Mouse (Mus musculus) c-Kit-positive CD71-positive TER-119-positive erythroid progenitor cells, embryonic 14.5 days (primary cell): ENCODE measurements around the gene Gdpd2.

ENCODE experiments used
- DNase-seq: peaks from one replicate; pipeline ENCODE4 v3.0.0-alpha.2; 2013; ENCODE audit warnings: low spot score

Gdpd2 gene

GRCm38 (mm10) chrX:100729665-100730188, at the start of gene Gdpd2:
TSS of gene Gdpd2 (plus strand) at chrX:100729873.
- DNase-seq, result no peak

GRCm38 (mm10) chrX:100686527-100686926, 43.1 kb upstream of the Gdpd2 start:
- no peak for DNase-seq

- no peak for DNase-seq
Observed at GRCm38 (mm10) chrX:100687360-100688032, 42.2 kb upstream of the Gdpd2 start.

- no peak for DNase-seq
Observed at GRCm38 (mm10) chrX:100688033-100688370, 41.7 kb upstream of the Gdpd2 start.

GRCm38 (mm10) chrX:100696776-100697175, 32.9 kb upstream of the Gdpd2 start:
- DNase-seq, result no peak

- DNase-seq, result no peak
Observed at GRCm38 (mm10) chrX:100708032-100708431, 21.6 kb upstream of the Gdpd2 start.

- no peak for DNase-seq
Observed at GRCm38 (mm10) chrX:100716173-100716572, 13.5 kb upstream of the Gdpd2 start.

- no peak for DNase-seq
Observed at GRCm38 (mm10) chrX:100728947-100729346, 726 bp upstream of the Gdpd2 start.

GRCm38 (mm10) chrX:100730266-100730665, 593 bp downstream of the Gdpd2 start:
- DNase-seq, result no peak

- DNase-seq, result no peak
Observed at GRCm38 (mm10) chrX:100734359-100734758, 4.7 kb downstream of the Gdpd2 start.

GRCm38 (mm10) chrX:100738918-100739317, 9.2 kb downstream of the Gdpd2 start:
- no peak for DNase-seq

- DNase-seq, result no peak
Observed at GRCm38 (mm10) chrX:100739443-100739842, 9.8 kb downstream of the Gdpd2 start.

GRCm38 (mm10) chrX:100740785-100741184, 11.1 kb downstream of the Gdpd2 start:
- DNase-seq, result no peak

- peak; percentile 12 for DNase-seq
Observed at GRCm38 (mm10) chrX:100741940-100742339, 12.3 kb downstream of the Gdpd2 start.

GRCm38 (mm10) chrX:100765855-100766254, 36.2 kb downstream of the Gdpd2 start:
- DNase-seq, result no peak

- DNase-seq, result no peak
Observed at GRCm38 (mm10) chrX:100767181-100767884, 37.7 kb downstream of the Gdpd2 start, which contains the start of gene Dlg3. TSS of gene Dlg3 (plus strand) at chrX:100767722.

GRCm38 (mm10) chrX:100767885-100768626, 38.4 kb downstream of the Gdpd2 start:
- no peak for DNase-seq

- no peak for DNase-seq
Observed at GRCm38 (mm10) chrX:100769281-100769680, 39.6 kb downstream of the Gdpd2 start.

GRCm38 (mm10) chrX:100774341-100774811, 44.7 kb downstream of the Gdpd2 start:
- peak; percentile 24 for DNase-seq

- DNase-seq, result no peak
Observed at GRCm38 (mm10) chrX:100775405-100775804, 45.7 kb downstream of the Gdpd2 start.

- DNase-seq, result peak; percentile 33
Observed at GRCm38 (mm10) chrX:100776494-100776893, 46.8 kb downstream of the Gdpd2 start.

- peak; percentile 45 for DNase-seq
Observed at GRCm38 (mm10) chrX:100776985-100777654, 47.4 kb downstream of the Gdpd2 start.
